Mouse (Mus musculus) c-Kit-positive CD71-positive TER-119-negative erythroid progenitor cells, embryonic 14.5 days (primary cell): ENCODE data around the gene Chac1.

Experiments used
- DNase-seq: peaks from one replicate; pipeline ENCODE4 v3.0.0-alpha.2; 2013; ENCODE audit warnings: low read depth

Chac1 gene

DNA sequence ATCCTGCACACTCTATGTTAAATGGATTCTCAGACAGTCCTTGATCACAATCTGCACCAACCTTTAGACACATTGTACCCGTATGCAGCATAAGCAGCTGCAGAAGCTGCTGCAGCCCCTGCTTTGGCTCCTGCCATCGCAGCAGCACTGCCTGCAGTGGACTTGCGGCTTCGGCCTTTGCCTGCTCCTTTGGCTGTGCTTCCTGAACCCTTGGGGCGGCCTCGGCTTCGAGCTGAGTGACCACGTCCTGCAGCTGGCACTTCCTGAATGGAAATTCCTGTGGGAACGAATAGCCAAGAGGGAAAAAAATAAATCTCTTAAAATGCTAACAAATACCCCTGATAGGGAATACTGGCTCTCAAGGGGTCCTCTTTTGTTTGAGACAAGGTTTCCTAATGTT is 26.3 kb downstream of the Chac1 start:
- no peak for DNase-seq

- DNase-seq: no peak
Measured at GRCm38 (mm10) chr2:119377826-119378225, 26.8 kb downstream of the Chac1 start.

DNA sequence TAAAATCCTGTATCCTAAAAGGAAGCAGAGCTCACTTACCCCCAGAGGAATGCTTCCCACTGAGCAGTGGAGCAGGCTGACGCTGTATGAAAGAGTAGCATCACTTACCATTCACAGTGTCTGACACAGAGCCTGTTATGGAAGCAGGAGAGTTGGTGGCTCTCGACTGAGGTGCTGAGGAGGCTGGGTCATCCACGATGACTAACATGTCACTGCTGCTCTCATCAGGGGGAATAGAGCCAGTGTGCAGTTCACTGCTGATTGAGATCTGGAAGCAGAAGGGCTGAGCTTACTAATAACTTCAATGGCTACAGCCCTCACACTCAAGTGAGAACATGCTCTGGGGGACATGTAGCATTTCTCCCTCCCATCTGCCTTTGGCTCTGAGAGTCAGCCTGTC is 28.4 kb downstream of the Chac1 start:
- DNase-seq: no peak

DNA sequence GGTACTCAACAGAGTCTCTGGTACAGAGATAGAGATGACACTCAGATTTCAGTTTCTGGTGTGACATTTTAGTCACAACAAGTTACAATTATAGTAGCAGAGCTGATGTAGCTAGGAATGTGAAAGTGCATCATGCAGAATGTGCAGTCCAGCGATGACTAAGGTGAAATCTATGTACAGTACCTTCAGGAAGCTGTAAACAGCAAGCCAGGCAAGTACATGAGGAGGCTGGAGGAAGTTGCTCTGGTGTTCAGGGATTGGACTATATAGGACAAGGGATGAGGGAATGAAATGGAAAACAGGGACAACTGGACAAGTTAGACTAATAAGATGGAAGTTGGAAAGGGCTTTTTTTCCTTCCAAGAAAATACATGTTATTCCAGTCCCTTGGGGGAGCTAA is 37.2 kb downstream of the Chac1 start:
- DNase-seq: no peak

GRCm38 (mm10) chr2:119389992-119390391 is 39.0 kb downstream of the Chac1 start:
- DNase-seq: no peak

GRCm38 (mm10) chr2:119398252-119398651 is 47.2 kb downstream of the Chac1 start:
- no peak for DNase-seq

GRCm38 (mm10) chr2:119398665-119399064 is 47.6 kb downstream of the Chac1 start:
- DNase-seq: no peak

GRCm38 (mm10) chr2:119399313-119399712 is 48.3 kb downstream of the Chac1 start:
- no peak for DNase-seq
